Mouse (Mus musculus) retina, postnatal 1 day (tissue): ENCODE measurements at regions not wholly inside any gene's neighbourhood (a gene's known extent, or its start where the extent isn't known, plus 50 kb on each side); places are given as distances from the start of the nearest gene placed in this dataset.
A peak's percentile ranks its signal among the peaks of the same experiment; 100 is the strongest.

Experiments
- DNase-seq: peaks from one replicate; pipeline ENCODE4 v3.0.0-alpha.2; 2012

DNA sequence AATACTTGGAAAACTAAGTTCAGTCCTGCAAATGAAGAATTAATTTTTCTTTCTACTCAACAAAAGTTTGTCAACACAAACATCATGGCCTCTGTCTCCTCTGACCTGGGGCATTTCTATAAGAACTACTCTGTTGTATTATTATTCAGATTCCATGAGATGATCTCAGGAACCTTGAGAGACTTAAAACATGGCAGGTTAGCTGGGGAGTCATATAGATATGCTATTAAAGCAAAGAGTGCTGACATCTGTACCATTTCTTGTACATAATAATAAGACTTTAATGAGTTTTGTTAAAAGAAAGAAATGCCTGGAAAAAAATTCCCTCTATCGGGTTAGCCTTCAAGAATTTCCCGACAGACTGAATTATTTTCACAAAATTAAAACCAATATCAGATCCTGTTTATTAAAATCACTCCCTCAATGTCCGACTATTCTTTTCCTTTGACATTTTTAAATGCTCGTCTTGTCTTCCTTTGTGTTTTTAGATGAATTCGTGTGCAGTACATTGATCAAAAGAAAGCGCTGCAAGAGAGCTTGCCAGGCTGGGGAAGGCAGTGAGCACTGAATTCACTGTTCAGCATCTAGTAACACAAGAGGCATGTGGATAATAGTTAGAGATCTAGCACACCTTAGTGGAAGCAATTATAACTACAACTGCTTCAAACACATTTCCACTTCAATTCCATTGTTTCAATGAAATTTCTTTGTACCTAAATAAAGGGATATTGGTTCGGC lies 145.0 kb upstream of the Cxadr start:
- peak; percentile 71 for DNase-seq

DNA sequence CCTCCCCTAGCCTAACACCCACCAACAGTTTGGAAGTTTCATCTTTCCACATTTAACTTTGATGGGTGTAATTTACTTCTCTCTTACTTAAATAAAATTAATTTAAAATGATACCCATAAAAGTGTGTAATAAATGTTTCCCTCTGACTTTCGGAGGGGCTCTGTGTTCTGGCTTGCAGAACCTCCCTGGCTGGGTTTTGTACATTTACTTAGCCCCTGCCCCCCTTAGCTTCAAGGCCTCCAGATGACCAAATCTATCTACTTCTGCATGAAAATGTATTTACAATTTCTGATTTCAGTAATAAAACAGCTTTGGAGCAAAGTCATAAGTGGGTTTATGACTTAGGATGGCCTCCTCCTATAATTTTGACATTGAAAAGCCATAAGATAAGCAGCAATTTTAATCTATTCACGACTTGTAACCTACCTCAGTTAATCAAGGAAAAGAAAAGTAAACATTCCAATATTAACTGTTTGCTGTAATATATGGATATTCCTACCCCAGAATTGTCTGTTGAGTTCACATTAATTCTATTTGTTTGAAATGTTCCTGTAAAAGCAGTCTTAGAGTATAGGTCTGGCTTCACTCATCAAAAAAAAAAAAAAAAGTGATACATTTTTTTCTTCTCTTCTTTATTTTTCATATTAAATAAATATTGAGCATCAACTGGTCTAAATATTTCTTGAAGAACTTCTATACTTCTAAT lies 147.2 kb upstream of the Cxadr start:
- no peak for DNase-seq

DNA sequence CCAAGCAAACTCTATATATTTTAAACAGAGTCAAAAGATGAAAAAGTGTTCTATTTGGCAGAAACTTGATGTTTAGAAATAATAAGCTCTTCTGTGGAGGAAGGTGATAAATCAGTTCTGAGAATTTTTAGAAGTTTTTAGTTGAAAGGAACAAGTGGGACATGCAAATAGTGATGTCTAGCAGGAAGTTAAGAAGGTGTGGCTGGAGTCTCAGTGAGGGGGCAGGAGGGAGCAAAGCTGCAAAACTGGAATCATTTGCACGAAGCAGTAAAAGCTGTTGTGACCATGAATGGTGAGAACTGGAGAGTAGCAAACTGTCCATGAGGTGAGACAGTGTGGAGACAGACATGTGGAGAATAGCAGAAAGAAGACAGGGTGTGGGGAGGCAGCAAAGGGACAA lies 157.1 kb upstream of the Cxadr start:
- no peak for DNase-seq

DNA sequence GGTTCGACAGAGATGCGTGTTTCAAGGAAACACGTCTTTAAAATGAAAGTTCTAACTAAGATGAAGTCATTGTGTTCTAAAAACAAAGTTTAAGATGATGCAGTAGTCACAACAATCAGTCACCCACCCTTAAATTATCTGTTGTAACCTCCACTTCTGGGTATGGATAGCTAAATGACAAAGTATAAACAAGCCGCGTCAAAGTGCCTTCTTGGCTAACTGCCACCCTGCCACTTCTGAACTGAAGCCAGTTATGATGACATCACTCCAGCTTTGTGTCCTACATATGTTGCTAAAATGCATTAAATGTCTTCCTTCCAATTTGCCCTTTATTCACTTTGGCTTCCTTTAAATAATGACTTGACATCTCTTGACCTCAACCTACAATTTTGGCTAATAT lies 165.8 kb upstream of the Cxadr start:
- DNase-seq: peak; percentile 4

DNA sequence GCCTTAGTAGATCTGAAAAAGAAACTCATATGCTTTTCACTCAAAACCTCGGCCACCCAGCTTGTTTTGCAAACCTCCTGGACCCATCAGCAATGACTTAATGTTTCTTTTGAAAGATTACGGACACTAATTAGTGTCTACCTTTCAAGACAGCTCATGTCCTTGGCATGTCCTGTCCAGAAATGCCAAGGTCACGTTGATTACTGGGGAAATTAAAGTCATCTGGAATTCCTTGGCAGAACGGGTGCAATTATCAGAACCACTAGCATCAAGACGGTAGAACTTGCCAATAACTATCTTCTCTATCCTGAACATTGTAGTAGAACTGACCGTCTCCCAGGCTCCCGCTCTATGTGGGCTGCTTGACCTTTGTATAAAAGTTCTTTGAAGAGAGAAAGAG lies 166.8 kb upstream of the Cxadr start:
- no peak for DNase-seq

DNA sequence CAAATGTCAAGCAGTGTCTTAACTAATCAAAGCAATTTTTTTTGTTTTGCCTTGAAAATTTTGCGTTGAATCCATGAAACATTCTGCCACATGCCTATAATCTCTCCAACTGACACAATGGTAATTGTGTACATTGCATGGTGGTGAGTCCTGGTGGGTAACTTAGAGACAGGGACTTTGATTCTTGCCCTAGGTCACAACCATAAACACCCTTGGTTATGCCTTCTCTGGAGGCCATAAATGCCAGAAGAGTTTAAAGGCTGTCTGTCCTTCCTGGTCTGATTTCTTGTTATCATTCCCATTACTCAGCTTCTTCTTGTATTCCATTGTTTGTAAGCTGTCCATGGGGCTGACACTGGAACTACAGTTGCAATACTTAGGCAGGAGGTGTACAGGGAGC lies 179.6 kb upstream of the Cxadr start:
- no peak for DNase-seq

DNA sequence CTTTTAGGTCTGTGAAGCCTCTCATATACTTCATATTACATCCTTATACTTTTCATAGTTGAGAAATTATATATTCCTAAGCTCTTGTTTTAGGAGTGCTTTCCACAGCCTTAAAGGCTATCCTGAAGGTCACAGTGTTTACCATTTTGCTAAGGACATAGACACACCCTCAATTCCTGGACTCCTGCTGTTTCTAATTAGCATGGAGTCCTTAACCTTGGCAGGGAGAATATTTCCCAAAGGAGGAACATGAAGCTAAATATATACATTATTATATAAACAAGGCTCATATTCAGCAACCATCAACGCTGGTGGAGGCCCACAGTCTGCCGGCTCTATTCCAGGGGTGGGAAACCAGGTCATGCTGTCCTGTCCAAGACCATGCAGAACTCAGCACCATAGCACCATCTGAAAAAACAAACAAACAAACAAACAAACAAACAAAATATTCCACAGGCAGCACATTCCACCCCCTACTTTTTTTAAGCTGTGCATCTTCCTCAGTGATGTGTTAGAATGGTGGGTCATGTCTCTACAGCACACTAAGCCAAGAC lies 180.9 kb upstream of the Cxadr start:
- DNase-seq: no peak

DNA sequence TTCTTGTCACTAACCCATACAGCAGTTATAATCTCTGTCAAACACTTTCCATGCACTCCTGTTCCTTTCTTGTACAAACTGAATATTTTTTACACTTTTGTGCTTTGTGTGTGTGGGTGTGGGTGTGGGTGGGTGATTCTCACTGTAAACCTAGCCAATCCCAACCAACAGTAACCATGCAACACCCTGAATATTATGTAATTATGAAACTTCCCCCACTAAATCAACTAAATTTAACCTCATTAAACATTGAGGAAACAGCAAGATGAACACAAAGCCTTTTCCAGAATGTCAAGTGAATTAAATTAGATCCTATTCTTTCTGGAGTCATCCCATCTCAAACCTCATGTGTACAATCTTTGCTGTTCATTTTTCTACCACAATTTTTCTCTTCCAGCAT lies 197.0 kb upstream of the Cxadr start:
- DNase-seq: no peak

DNA sequence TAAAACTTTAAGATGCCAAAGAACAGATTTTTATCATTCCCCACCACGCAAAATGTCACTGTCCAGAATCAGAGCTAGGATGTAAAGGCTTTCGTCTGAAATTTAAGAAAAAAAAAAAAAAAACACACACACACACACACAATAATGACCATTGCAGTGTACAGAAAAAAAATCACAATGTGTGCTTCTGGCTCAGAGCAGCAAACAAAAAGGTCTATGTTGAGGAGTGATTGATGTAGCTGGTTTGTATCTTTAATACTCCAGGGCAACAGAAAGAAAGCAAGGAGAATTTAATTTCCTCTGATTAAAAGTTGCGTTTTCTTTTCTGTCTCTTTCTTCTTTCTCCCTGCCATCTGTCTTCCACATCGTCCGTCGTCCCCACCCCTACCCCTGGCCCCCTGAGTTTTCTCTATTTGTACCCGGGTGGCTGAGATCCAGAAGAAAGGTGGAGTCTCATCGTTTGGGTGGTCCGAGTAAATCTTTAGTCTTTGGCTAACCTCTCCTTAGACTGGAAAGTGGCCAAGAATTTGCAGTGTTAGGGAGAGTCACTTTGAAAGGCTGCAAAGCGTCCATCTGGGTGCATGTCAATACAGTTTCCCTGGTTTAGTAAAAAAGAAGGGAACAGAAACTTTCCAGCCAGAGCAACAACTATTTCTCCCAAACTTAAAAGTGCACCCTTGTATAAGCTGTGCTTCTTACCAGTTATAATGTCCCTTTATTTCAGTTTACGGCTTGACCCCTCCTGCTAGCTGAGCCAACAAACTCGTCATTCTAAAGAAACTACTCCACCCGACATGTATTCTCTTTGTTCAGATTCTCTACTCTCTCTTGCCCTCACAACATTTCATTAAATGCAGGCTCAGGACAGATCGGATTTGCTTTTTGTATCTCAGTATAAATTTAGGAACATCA lies 199.6 kb upstream of the Cxadr start:
- peak; percentile 63 for DNase-seq

DNA sequence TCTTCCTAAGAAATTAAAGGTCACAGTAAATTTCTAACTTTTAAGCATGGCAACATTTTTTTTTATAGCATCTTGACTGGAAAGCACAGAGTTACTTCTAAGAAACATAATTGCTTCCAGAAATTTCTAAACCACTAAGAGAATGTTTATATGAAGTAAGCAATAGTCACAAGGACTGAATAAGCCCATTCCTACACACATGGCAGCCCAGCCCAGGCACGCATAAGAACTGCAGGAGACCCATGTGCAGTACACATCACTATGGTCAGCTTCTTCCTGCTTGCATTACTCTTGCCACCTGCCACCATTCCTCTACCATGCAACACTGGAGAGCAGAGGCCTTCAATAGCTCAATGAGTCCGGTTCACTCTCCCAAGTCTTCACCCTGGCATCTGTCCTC lies 201.4 kb upstream of the Cxadr start:
- DNase-seq: no peak

DNA sequence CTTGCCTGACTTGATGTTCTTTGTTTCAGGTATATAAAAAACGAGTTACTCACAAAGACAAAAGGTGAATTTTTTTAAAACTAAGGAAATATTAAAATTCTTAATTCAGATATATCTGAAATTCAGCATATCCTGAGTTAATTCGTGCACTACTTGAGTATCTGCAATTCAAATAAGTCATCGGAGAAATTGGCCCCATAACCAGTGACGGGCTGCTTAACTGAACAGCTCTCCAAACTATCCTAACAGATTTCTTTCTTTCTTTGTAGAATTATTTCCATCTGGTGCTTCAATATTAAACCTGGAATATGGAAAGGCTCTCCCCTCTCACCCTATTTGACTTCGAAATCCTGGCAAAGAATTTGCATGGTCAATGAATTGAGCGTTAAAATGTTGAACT lies 202.2 kb upstream of the Cxadr start:
- no peak for DNase-seq

DNA sequence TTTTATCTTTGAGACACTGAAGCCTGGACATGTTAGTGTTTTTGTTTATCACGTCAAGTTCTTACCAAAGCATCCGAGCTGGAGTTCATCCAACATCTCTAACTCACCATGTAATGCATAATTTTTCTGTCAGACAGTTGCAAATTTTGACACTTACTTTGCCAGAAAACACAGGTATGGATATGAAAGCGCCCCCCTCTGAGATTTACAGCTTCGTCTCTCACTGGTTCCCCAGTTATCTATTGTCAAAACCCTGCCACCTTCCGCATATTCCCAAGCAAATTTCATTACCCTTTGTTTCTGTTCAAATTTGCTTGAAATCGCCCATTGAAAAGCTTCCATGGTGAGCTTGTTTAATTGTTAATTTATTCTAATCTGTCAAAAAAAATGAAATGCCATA lies 202.7 kb upstream of the Cxadr start:
- DNase-seq: peak; percentile 38

DNA sequence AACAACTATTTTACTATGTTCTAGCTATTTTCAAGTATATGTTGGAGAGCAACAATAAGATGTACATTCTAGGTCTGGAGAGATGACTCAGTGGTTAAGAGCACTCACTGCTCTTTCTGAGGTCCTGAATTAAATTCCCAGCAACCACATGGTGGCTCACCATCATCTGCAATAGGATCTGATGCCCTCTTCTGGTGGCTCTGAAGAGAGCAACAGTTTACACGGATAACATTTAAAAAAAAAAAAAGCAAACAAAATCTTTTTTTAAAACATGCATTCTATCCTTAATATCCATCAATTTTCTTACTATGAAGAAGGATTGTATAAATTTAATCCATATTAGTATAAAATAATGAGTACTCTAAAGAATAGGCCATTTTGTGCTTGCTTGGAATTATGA lies 204.7 kb upstream of the Cxadr start:
- DNase-seq: no peak

DNA sequence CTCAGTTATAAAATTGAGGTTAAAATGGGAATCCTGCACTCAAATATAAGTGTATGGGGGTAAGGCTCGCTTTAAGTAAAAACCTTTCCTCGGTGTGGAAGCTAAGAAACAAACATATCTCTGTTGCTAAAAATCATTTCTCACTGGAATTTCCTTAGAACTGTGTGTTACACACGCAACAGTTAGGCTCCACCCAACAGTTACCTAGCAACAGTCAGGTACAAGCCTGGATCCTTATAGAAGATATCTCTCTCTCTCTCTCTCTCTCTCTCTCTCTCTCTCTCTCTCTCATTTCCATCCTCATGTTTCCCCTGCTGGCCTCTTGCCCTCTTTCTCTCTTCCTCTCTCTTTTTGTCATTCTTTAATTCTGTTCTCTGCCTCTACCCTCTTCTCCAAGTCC lies 211.1 kb upstream of the Cxadr start:
- no peak for DNase-seq

DNA sequence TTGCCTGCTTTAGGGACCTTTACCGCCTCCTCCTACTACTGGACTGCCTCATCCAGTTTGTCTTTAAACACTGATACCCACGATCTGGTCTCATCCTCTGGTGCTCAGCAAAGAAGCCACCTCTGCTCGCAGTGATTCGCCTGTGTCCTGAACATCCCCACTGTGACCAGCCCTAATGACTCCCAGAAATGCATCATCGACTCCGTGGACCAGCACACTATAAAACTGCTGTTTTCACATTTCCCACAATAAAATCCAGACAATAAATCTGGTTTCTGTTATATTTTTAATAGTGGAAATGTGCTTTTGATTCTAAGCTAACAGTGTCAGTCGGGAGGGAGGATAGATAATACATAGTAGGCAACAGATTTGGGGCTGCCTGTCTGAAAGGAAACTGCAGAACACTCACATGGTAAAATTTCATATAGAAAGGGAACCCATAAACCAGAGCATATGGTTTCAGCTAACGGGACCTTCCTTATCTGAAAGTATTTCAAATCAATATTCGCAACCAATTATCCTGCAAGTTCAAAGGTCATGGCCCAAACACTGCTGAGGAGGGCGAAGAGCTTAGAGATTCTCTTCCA lies 233.7 kb upstream of the Cxadr start:
- DNase-seq: no peak

DNA sequence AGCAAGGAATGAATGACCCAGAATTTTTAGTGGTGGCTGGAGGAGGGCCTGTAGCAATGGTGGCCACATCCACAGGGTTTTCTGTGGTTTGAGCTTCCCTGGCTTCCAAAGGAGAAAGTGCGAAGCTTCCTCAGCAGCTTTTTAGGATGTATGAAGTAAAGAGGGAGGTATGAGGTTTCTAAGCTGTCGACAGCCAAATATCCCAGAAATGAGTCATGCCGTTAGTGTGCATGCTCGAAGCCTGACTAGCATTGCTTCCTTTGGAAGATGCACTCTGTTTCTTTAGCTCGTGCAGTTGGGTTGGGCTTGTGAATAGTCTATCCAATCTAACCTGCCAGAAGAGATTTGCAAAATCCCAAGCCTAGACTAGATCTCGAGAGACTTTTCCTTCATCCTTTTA lies 240.8 kb upstream of the Cxadr start:
- DNase-seq: no peak

DNA sequence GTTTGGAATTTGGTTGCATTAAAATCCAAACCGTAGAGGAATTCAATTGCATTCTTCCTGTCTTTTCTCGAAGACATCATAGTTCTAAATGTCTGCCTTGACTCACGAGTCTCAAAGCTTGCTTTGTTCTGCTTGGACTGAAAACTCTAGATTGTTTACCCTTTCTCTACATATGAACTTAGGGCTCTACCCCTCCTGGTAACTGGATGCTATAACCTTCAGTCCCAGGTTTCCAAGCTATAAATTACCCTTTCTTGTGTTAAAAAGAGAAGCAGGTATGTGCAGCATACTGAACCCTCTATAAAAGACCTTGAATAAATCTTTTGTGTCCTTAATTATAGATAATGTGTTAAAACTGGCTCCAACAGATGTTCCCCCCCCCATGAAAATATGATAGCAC lies 243.7 kb upstream of the Cxadr start:
- no peak for DNase-seq

DNA sequence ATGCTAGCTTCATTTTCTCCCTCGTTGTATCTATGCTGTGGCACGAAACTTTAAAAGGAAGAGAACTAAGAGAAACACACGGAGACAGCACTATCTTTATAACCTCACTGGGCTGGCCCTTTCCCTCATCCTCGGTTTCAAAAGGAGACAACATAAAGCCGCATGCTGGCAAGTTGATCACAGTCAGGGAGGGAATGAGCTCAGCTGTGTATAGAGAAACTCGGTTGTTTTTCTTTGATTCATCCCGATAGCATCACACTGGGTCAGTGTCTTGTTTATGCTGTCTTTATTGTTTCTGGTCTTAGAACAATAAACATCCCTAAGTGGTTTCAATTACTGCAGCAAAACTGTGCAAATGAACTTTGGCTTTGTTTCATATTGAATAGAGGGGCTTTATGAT lies 249.2 kb upstream of the Cxadr start:
- peak; percentile 31 for DNase-seq

DNA sequence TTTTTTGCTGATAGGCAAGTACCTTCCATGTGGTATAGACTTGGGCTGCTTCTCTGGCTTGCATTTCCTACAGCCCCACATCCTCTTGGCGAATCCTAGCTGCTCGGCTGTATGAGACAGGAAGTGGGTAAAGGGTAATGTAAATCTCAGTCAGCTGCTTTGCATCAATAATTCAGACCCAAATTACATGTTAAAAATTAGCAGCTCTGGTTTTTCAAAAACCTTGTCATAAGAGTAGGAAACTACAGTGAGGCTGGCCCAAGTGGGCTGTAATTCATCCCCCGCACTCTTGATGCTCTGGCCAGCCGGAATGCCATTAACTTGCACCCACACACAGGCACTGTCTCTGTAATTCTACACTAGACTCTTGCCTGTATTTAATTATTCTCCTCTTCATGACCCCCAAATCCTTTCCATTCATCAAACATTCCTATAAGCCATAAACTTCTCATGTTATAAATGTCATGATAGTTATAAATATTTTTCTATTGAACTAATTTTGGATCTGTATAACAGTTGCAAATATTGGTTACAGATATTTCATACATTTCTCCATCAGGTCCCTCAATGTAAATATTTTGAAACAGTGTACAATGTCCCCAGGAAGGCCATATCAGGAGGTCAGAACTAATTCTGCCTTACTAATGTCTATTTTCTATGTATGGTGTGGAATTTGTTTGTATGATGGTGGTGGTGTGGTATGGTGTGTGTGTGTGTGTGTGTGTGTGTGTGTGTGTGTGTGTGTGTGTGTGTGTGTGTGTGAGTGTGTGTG lies 261.0 kb upstream of the Cxadr start:
- DNase-seq: no peak

DNA sequence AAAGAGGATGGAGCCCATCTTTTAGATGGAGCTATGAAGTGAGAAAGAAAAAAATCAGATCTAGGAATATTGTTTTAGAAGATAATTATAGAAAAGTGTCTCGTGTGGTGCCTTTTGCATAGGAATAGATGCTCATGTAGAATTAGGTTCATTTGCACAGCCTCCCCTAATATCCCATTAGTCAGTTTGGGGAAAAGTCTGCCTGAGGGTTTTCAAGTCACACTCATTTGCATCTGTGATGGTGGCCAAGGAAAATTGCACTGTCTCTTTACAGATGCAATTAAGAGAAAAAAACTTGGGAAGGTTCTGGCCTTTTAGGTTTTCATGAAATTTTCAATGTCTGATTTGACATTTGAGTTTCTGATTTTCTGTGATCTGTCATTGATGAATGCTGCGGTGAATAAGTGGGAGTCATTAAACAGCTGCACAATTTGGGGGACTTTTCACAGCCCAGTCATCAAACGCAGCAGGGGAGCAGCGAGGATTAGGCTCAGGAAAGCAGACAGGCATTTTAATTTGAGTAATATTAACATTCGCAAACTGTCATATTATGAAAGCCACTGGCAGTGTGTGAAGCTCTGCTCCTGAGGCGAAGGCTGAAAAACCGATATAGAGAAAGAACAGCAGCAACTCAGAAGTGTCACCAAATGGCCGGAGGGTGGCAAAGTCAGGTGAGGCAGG lies 281.5 kb upstream of the Cxadr start:
- DNase-seq: peak; percentile 61

DNA sequence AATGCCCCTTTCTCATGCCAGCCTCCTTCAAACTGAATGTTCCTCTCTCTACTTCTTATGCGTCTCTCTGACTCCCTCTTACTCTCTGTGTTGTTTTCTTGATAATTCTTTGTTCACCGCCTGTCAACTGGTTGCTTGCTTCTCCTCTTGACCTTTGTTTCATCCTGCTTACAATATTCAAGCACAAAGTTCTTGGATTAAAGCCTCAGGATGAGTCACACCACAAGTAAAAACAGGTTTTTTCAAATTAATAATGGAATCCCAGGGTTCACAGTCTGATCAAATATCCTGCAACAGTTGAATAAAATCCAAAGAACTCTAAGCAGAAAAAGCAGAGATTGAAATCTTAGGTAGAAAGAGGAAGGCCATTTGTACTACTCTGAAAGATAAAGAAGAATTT lies 285.9 kb upstream of the Cxadr start:
- no peak for DNase-seq
